Mouse (Mus musculus) adrenal gland, postnatal 36 days (tissue): ENCODE measurements at regions not wholly inside any gene's neighbourhood (a gene's known extent, or its start where the extent isn't known, plus 50 kb on each side); places are given as distances from the start of the nearest gene placed in this dataset.

Source experiments
- DNase-seq, 2 experiments: peaks; one replicate each; pipeline ENCODE4 v3.0.0; 2021; ENCODE audit warnings: mixed read lengths in 1 of 2

DNA sequence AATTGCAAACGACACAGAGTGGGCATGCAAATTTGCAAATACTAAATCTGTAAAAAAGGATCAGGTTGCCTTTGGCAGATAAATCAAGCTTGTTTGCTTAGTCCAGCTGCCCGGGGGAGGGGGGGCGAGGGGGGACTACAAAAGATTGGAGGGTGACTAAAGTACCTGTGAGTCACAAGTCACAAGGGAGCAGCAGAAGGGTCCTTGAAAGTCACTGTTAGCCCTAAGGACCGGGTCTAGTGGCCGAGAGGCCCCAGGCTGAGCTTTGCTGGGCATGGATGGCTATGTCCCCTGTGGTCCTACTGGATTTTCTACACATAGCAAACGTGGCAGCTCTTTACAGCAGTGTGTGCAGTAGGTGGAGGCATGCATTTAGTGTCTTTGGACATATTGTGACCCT lies 118.4 kb upstream of the Pitx1 start:
- peak; percentile 44 to 54 for DNase-seq

GRCm38 (mm10) chr13:55953426-55953825 lies 117.4 kb upstream of the Pitx1 start:
- no peak for DNase-seq

GRCm38 (mm10) chr13:55950773-55951172 lies 114.8 kb upstream of the Pitx1 start:
- DNase-seq: no peak

GRCm38 (mm10) chr13:55948591-55948990 lies 112.6 kb upstream of the Pitx1 start:
- DNase-seq: no peak

GRCm38 (mm10) chr13:55948144-55948543 lies 112.2 kb upstream of the Pitx1 start:
- DNase-seq: peak in 1 of 2 experiments; percentile 16

DNA sequence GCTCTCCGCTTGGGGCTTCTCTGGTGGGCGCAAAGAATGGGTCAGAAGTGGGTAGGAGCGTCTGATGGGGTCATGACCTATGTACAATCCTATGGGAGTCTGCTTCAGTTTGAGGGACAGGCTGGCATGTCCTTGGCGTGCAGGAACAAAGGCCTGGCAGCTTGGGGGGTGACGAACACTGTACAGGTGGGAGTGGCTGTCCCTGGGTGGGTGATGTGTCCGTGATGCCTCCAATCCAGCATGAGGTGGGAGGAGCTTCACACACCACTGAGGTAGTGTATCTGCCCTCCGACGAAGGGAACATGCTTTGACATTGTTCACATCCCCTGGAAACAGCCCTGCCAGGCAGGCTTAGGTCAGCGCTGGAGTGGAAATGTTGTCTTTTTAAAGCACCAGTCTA lies 101.4 kb upstream of the Pitx1 start:
- no peak for DNase-seq

DNA sequence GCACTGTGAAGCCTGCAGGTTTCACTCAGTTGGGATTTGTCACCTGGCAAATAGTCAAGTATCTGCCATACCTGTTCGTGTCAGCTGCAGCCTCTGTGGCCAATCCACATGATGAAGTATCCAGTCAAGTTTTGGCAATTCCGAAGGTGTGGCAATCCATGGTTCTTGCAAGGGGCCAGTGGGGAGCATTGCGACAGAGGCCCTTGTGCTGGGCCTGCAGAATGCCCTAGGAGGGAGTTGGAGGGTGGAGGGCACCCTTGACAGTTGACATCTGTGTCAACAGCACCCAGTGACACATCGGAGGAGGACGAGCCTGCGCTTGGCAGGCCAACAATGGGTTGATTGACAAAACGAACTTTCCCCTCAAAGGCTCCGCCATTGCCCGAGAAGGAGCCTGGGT lies 101.0 kb upstream of the Pitx1 start:
- DNase-seq: no peak

- DNase-seq: no peak
These were observed 94.6 kb upstream of the Pitx1 start for GRCm38 (mm10) chr13:55930637-55931036.

DNA sequence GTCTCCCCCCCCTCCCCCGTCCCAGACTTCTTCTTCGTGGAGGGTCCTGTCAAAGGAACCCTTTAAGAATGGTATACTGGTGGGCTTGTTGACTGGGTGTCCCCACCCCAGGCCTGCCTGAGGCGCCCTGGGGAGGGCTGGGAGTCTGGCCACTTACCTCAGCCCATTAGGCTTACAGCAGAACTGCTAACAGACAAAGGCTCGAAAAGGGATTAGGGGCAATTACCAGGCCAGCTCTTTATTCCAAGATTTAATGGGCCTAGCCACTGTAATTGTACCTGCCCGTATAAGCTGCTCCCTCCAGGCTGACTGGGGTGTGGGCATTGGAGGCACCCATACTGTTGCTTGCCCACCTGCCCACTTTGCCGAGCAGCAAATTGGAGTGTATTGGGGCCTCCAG lies 93.8 kb upstream of the Pitx1 start:
- no peak for DNase-seq

GRCm38 (mm10) chr13:55923505-55924136 lies 87.6 kb upstream of the Pitx1 start:
- peak; percentile 35 to 44 for DNase-seq

GRCm38 (mm10) chr13:55917316-55917715 lies 81.3 kb upstream of the Pitx1 start:
- DNase-seq: no peak

GRCm38 (mm10) chr13:55912271-55912711 lies 76.3 kb upstream of the Pitx1 start:
- DNase-seq: no peak

DNA sequence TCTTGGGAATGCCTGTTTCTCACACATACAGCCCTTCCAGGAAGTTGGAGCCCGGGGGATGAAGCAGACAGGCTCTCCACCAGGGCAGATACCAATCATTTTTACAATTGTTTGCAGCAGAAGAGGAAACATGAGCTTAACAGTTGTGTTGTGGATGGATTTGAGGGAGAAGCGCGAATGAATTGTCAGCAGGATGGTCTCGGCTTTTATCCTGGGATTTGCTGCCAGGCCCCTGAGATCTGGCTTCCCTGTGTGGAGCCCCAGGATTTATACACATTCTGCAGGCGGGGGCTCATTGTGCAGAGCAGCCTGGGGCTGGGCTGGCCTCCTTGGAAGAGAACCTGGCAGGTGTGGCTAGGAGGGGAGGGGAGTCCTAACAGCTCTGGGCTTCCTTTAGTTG lies 73.9 kb upstream of the Pitx1 start:
- no peak for DNase-seq

DNA sequence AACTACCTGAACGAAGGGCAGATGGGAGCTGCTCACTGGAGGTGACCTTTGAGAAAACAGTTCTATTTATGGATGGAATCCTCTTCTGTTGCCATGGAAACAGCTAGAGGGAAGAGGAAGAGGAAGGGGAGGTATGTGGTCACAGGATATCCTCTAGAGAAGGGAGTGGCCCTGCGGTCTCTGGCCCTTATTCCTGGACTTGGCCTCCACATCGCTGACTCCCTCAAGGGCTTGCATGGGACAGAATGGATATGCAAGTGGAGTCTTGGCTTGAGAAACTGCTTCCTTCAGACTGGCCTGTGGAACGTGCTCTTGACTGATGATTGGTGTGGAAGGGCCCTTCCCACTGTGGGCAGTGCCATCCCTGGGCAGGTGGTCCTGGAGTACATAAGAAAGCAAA lies 68.9 kb upstream of the Pitx1 start:
- DNase-seq: no peak

- DNase-seq: no peak
These were observed 66.3 kb upstream of the Pitx1 start for GRCm38 (mm10) chr13:55902255-55902654.

DNA sequence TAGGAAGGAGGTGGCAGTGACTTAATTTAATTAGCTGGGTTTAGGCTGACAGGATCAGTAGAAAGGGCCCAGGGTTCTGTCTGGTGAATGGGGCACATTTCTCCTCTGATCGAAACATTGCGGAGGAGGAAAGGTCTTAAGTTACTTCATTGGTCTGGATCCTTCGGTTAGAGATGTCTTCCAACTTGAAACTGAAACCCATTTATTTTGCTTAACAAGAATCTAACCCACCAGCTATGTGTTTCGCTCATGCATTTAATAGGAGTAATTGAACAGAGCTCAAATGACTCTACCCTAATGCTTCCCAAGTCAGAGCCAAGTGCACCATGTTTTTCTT lies 64.2 kb upstream of the Pitx1 start:
- DNase-seq: no peak

GRCm38 (mm10) chr13:55899501-55900189 lies 63.7 kb upstream of the Pitx1 start:
- DNase-seq: no peak

- no peak for DNase-seq
These were observed 63.0 kb upstream of the Pitx1 start for GRCm38 (mm10) chr13:55898999-55899398.

GRCm38 (mm10) chr13:55898257-55898950 lies 62.4 kb upstream of the Pitx1 start:
- no peak for DNase-seq

GRCm38 (mm10) chr13:55895505-55895904 lies 59.5 kb upstream of the Pitx1 start:
- no peak for DNase-seq

- DNase-seq: no peak
These were observed 57.4 kb upstream of the Pitx1 start for GRCm38 (mm10) chr13:55893154-55894018.

- no peak for DNase-seq
These were observed 56.3 kb upstream of the Pitx1 start for GRCm38 (mm10) chr13:55892250-55892649.
